Mouse (Mus musculus) limb, embryonic 14.5 days (tissue): ENCODE data around the gene Ankrd63. TPM values are rescaled to one million over a fixed set of nuclear protein-coding genes. Genes with fewer than 3 reads are reported as not detected.

Experiments
- ATAC-seq: fragments of 200-750 bp; cut with Nextera tagmentation; 2 replicates; pipeline ENCODE4 v1.8.0; 2017; ENCODE audit warnings: low read depth, moderate number of reproducible peaks, moderate TSS enrichment; ENCODE audit not compliant: low FRiP score
- DNase-seq: peaks from one replicate; pipeline ENCODE4 v3.0.0-alpha.2; 2015; ENCODE audit warnings: low spot score
- H3K27ac ChIP-seq: fragments of 300-500 bp; sonication (generic); replicated peaks from 2 replicates; pipeline ENCODE4 v1.5.1; 2014; ENCODE audit warnings: low read depth, mild to moderate bottlenecking, low read length, moderate library complexity, mixed read lengths
- H3K27me3 ChIP-seq: fragments of 300-500 bp; sonication (generic); 2 replicates; pipeline ENCODE4 v1.6.1; 2014; ENCODE audit warnings: low read length, mixed read lengths; ENCODE audit not compliant: control insufficient read depth, insufficient read depth
- H3K36me3 ChIP-seq: fragments of 300-500 bp; sonication (generic); 2 replicates; pipeline ENCODE4 v1.6.1; 2014; ENCODE audit warnings: mild to moderate bottlenecking, low read length, moderate library complexity, mixed read lengths; ENCODE audit not compliant: control insufficient read depth, insufficient read depth
- H3K4me1 ChIP-seq: fragments of 300-500 bp; sonication (generic); 2 replicates; pipeline ENCODE4 v1.6.1; 2014; ENCODE audit warnings: antibody characterized with exemption, low read length, mixed read lengths; ENCODE audit not compliant: control insufficient read depth, insufficient read depth
- H3K4me2 ChIP-seq: fragments of 300-500 bp; sonication (generic); replicated peaks from 2 replicates; pipeline ENCODE4 v1.6.1; 2014; ENCODE audit warnings: low read depth, mild to moderate bottlenecking, low read length, moderate library complexity; ENCODE audit not compliant: severe bottlenecking
- H3K4me3 ChIP-seq: fragments of 300-500 bp; sonication (generic); replicated peaks from 2 replicates; pipeline ENCODE4 v1.5.1; 2014; ENCODE audit warnings: low read length
- H3K9ac ChIP-seq: fragments of 300-500 bp; sonication (generic); 2 replicates; pipeline ENCODE4 v1.6.1; 2014; ENCODE audit warnings: mild to moderate bottlenecking, low read depth, low read length, moderate library complexity; ENCODE audit not compliant: severe bottlenecking
- H3K9me3 ChIP-seq: fragments of 300-500 bp; sonication (generic); 2 replicates; pipeline ENCODE4 v1.6.1; 2016; ENCODE audit warnings: low read length; ENCODE audit not compliant: control insufficient read depth
- POLR2A ChIP-seq: fragments of 200-500 bp; IDR thresholded peaks from 2 replicates; pipeline ENCODE4 v1.8.0; 2012; ENCODE audit warnings: inconsistent platforms, mild to moderate bottlenecking, moderate library complexity, borderline replicate concordance; ENCODE audit not compliant: insufficient read depth, insufficient read length; ENCODE audit errors: extremely low read depth
- WGBS: fragments of 180-500 bp; shearing (Covaris S2); extraction: QIAGEN DNeasy Blood & Tissue Kit; methylation state at CpG from one replicate; pipeline ENCODE4 v1.1.7; 2014; 5-methylcytosine and 5-hydroxymethylcytosine counted together
- polyA plus RNA-seq, 2 experiments: library from polyadenylated mRNA; depleted of rRNA in 1 of 2; stranded (reverse) in 1 of 2; unstranded in 1 of 2; fragments of >200 nt; fragmentation: Nextera tagmentation in 1 of 2; extraction: Ambion mirVana in 1 of 2; gene quantifications; 2 replicates each; pipeline versions ENCODE4 v1.2.1 to v1.2.3; 2012 to 2014

Ankrd63 gene
- polyA plus RNA-seq, 2 experiments, result 0.10 TPM; not detected in 1

DNA sequence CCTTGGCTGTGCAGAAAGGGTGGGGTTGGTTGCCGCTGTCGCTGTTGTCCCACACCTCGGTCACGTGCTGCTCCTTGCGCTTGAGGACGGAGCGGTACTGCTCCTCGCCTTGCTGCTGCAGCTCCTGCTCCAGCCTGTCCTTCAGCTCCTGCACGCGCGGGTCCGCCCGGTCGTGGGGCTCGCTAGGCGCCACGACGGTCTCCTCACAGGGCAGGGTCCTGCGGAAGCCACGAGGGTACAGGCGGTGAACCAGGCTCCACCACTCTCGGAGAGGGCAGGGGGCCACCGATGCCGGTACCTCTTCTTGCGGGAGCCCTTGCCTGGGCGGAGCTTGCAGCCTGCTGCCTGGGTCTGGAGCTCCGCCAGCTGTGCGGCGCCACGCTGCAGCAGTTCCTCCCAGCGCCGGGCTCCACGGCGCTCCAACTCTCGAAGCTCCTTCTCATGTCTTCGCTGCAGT, 7.3 kb upstream of the Ankrd63 start:
- no peaks in the 10 kb centered on the region for H3K36me3 ChIP-seq
- no peak overlapping the region for H3K27ac ChIP-seq
- DNase-seq (peak; percentile 65), ATAC-seq (peak; percentile 80)
- peak overlapping the region; percentile 96 for H3K4me2 ChIP-seq
- peak overlapping the region; percentile 41 for H3K4me3 ChIP-seq
- H3K9ac ChIP-seq, result peak overlapping the region; percentile 38; the same call in 1 of the 2 replicates
- no peak for TF ChIP-seq POLR2A
- no peaks in the 10 kb centered on the region for H3K9me3 ChIP-seq
- peaks cover 58% of the 10 kb centered on the region for H3K27me3 ChIP-seq
- WGBS, result 2% methylated on average over 30 of the region's 36 CpGs
- peaks cover 12% of the 10 kb centered on the region for H3K4me1 ChIP-seq

DNA sequence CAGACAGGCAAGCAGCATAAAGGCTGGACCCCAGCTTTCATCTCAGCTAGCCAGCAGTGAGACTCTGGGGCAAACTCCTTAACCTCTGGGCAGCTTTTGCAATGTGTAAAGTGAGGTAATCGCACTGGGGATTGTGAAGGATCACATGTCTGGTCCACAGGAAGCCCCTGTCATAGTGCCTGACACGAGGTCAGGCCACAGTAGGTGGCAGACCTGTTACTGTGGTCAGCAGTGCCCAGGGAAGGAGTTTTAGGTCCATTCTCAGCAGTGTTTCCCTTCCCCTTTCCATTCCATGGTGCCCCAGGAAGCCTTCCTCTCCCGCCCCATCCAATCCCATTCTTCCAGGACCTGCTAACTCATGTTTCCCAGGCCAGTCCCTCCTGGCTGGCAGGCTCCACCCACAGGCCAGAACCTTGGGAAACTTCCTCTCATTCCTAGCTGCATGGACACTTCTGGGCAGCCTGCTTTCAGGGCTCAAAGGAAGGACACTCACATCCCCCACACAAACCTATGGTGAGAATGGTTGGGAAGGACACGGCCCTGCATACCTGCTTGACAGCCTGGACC, 6.0 kb upstream of the Ankrd63 start:
- no peak overlapping the region for H3K9ac ChIP-seq
- no peak for DNase-seq

DNA sequence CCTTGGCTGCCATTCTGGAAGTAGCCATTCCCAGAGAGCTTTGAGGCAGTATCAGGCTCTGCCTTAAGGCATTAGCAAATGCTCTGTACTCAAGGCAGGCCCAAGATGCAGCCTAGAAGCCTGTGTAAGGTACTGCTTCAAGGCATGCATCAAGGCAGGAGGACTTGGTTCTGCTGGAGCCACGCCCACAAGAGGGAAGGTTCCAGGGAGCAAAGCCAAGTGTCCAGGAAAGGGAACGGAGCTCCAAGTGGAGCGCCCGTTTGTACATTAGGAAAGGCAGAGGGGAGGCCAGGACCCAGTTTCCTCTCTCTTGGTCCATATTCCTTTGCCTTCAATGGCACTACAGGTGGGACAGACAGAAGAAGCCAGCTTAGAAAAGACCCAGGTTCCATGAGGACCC, 4.7 kb upstream of the Ankrd63 start:
- H3K9ac ChIP-seq, result no peak overlapping the region
- H3K27ac ChIP-seq, result no peak overlapping the region
- peaks cover 16% of the 10 kb centered on the region for H3K4me1 ChIP-seq
- DNase-seq (no peak), ATAC-seq (no peak)
- H3K4me2 ChIP-seq, result no peak overlapping the region
- no peak overlapping the region for H3K4me3 ChIP-seq
- no peaks in the 10 kb centered on the region for H3K9me3 ChIP-seq
- H3K27me3 ChIP-seq, result peaks cover 84% of the 10 kb centered on the region
- TF ChIP-seq POLR2A, result no peak
- 76% methylated on average over 4 of the region's 4 CpGs for WGBS
- no peaks in the 10 kb centered on the region for H3K36me3 ChIP-seq

More for the DNA sequence above, 6.0 kb upstream of the Ankrd63 start:
- no peak overlapping the region for H3K4me2 ChIP-seq
- H3K4me1 ChIP-seq, result peaks cover 12% of the 10 kb centered on the region
- H3K4me3 ChIP-seq, result no peak overlapping the region
- no peak overlapping the region for H3K27ac ChIP-seq
- H3K27me3 ChIP-seq, result peaks cover 71% of the 10 kb centered on the region
- H3K9me3 ChIP-seq, result no peaks in the 10 kb centered on the region
- no peak for ATAC-seq
- 34% methylated on average over 4 of the region's 4 CpGs for WGBS
- TF ChIP-seq POLR2A, result no peak
- no peaks in the 10 kb centered on the region for H3K36me3 ChIP-seq

DNA sequence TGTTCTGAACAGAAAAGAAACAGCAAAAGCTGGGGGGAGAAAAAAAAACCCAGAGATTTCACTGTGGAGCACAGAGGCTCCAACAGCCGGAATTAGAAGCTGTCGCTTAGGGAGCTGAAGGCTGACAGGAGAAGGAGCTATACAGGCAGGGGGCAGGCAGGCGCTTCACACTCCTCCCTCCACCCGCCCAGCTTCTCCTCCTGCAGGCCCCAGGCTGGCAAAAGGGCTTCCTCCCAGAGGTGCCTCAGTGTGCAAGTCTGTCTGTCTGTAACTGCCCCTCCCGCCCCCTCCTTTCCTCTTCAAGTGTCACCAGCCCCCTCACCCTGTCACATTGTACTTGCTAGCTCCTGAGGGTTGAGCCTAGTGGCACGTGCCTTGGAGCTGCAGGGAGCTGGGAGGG, 2.7 kb upstream of the Ankrd63 start:
- no peaks in the 10 kb centered on the region for H3K9me3 ChIP-seq
- H3K4me2 ChIP-seq, result no peak overlapping the region
- DNase-seq (no peak), ATAC-seq (no peak)
- H3K27me3 ChIP-seq, result peaks cover 94% of the 10 kb centered on the region
- H3K36me3 ChIP-seq, result no peaks in the 10 kb centered on the region
- H3K27ac ChIP-seq, result no peak overlapping the region
- no peak overlapping the region for H3K9ac ChIP-seq
- peaks cover 23% of the 10 kb centered on the region for H3K4me1 ChIP-seq
- TF ChIP-seq POLR2A, result no peak
- WGBS, result 5% methylated on average over 6 of the region's 6 CpGs
- H3K4me3 ChIP-seq, result no peak overlapping the region

DNA sequence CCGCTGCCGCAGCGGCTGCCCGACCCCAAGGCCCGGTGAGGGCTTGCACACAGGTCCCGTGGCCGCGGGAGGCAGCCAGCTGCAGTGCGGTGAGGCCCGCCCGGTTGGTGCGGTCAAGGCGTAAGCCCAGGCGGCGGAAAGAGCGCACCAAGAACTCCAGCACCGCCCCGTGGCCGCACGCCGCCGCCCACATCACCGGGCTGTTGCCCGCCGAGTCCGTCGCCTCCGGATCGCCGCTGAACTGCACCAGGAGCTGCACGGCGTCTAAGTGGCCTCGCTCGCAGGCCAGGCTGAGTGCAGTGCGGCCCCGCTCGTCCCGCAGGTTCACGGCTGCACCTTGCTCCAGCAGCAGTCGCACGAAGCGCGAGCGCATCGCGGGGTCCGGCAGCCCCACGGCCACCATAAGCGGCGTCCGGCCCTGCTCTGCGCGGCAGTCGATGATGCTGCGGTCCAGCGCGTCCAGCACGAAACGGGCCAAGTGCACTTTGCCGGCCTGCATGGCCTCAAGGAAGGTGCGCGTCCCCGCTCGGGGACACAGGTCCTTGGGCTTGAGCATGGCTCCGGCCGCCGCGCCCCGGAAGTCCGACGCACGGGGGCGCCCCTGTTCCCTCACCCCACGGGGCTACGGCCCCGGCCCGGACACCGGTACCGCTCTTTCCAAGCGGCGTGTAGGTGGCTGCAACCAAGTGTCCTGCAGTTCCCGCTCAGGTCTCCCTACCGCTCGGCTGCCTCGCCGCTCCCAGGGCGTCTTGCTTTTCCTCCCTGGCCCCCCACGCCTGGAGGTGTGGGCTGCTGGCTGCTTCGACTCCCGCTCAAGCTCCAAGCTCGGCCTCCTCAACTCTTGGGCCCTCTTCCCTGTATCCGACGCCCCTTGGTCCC, 641 bp downstream of the Ankrd63 start:
- H3K9ac ChIP-seq, result peak overlapping the region; percentile 21; the same call in 1 of the 2 replicates
- H3K9me3 ChIP-seq, result no peaks in the 10 kb centered on the region
- no peak overlapping the region for H3K27ac ChIP-seq
- H3K4me2 ChIP-seq, result peak overlapping the region; percentile 66
- H3K36me3 ChIP-seq, result no peaks in the 10 kb centered on the region
- H3K4me1 ChIP-seq, result peaks cover 21% of the 10 kb centered on the region; the same call in 1 of the 2 replicates
- TF ChIP-seq POLR2A, result no peak
- 3% methylated on average over 78 of the region's 93 CpGs for WGBS
- H3K4me3 ChIP-seq, result peak overlapping the region; percentile 42
- H3K27me3 ChIP-seq, result peaks cover 90% of the 10 kb centered on the region
- DNase-seq, result no peak
- ATAC-seq, result peak; percentile 31; the same call in 1 of the 2 replicates
